Mouse (Mus musculus): ENCODE data around the gene Prss54. TPM values are rescaled to one million over a fixed set of nuclear protein-coding genes. Genes with fewer than 3 reads are reported as not detected.

Gene Prss54
- polyA plus RNA-seq, 1 experiment: 0.07 TPM

DNA sequence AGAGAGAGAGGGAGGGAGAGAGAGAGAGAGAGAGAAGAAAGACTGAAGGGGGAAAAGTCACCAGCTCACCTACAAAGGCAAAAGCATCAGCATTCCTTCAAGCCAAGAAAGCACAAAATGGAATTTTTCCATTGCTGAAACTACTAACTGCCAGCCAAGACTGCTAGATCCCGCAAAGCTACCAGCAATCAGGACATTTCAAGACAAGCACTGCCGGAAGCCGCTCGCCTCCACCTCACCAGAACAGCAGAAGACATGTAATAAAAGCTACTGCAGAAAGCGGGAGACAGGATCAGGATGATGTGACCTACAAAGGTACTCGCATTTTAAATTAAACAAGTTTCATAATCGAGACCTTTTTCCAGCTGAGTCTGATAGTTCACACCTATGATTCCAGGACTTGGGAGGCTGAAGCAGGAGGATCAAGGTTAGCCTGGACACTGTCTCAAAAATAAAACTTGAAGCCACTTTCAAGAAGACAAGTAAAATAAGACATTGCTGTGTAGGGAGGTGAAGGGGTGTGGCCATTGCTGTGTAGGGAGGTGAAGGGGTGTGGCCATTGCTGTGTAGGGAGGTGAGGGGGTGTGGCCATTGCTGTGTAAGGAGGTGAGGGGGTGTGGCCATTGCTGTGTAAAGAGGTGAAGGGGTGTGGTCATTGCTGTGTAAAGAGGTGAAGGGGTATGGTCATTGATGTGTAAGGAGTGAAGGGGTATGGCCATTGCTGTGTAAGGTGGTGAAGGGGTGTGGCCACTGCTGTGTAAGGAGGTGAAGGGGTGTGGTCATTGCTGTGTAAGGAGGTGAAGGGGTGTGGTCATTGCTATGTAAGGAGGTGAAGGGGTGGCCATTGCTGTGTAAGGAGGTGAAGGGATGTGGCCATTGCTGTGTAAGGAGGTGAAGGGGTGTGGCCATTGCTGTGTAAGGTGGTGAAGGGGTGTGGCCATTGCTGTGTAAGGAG is 17.6 kb upstream of the Prss54 start:
- Histone ChIP-seq H3K27me3 (ENCODE audit: control insufficient read depth, insufficient read depth, low read length) (no peaks in the 10 kb centered on the region), H3K4me3 (ENCODE audit: control insufficient read depth, insufficient read depth, low read length) (no peak overlapping the region), H3K27ac (ENCODE audit: control insufficient read depth, insufficient read depth, low read length) (no peak overlapping the region), H3K36me3 (ENCODE audit: control insufficient read depth, insufficient read depth, low read length) (no peaks in the 10 kb centered on the region), H3K4me1 (replicated peaks; ENCODE audit: control insufficient read depth, insufficient read depth, low read length) (no peaks in the 10 kb centered on the region)
- TF ChIP-seq CTCF (IDR thresholded peaks at IDR 0.05; ENCODE audit: borderline replicate concordance, control insufficient read depth, extremely low read depth, insufficient read depth, low read length, poor library complexity) (no peak), POLR2A (IDR thresholded peaks at IDR 0.05; ENCODE audit: control insufficient read depth, extremely low read depth, insufficient read depth, low read length, poor library complexity) (no peak)
- DNase-seq: no peak
- 94% methylated on average over 7 of the region's 7 CpGs for WGBS

DNA sequence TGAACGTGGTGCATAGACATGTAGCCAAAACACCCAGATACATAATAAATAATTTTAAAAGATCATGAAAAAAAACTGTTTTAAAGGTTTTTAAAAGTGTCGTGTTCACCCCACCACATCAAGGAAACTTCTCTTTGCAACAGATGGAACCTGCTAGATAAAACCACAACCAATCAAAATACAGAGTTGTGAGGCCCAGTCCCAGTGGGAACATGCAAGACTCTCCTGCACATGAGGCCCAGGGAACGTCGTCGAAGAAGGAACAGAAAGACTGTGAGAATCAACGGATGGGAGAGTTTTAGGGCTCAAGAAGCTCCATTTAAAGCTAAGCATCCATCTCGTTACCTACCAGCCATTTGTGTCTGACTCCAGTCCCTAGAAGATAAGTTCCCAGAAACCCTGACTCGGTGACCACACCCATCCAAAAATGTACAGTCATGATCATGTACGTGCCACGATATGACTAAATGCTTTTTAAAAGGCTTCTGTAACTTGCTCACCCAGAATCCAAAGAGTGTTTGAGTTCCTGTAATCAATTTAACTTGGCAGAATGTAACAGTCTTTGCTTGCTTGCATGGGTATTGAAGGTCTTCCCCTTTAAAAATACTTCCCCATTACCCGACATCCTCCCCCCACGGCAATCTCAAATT is 16.1 kb upstream of the Prss54 start:
- Histone ChIP-seq H3K4me1 (replicated peaks; ENCODE audit: control insufficient read depth, insufficient read depth, low read length) (no peaks in the 10 kb centered on the region), H3K36me3 (ENCODE audit: control insufficient read depth, insufficient read depth, low read length) (no peaks in the 10 kb centered on the region), H3K27me3 (ENCODE audit: control insufficient read depth, insufficient read depth, low read length) (no peaks in the 10 kb centered on the region), H3K27ac (ENCODE audit: control insufficient read depth, insufficient read depth, low read length) (no peak overlapping the region), H3K4me3 (ENCODE audit: control insufficient read depth, insufficient read depth, low read length) (no peak overlapping the region)
- TF ChIP-seq CTCF (IDR thresholded peaks at IDR 0.05; ENCODE audit: borderline replicate concordance, control insufficient read depth, extremely low read depth, insufficient read depth, low read length, poor library complexity) (no peak), POLR2A (IDR thresholded peaks at IDR 0.05; ENCODE audit: control insufficient read depth, extremely low read depth, insufficient read depth, low read length, poor library complexity) (no peak)
- DNase-seq: no peak
- 23% methylated on average over 12 of the region's 12 CpGs for WGBS

DNA sequence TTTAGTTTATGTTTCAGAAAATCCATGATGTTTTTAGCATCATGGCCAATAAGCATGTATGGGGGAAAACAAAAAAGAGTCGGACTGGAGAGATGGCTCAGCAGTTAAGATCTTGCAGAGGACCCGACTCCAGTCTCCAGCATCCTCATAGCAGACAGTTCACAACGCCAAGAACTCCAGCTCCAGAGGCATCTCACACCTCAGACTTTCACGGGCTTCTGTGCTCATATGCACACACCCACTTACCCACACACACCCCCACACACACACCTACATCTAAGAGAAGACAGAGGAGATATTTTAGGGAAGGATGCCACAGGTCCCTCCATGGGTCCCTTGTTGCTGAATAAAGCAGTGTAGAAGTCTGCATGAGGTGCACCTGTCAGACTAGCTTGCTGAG is 14.4 kb upstream of the Prss54 start:
- DNase-seq: no peak
- no peaks in the 10 kb centered on the region for H3K4me1 ChIP-seq (replicated peaks; ENCODE audit: control insufficient read depth, insufficient read depth, low read length)
- 92% methylated on average over 4 of the region's 4 CpGs for WGBS
- H3K27me3 ChIP-seq (ENCODE audit: control insufficient read depth, insufficient read depth, low read length): no peaks in the 10 kb centered on the region
- H3K27ac ChIP-seq (ENCODE audit: control insufficient read depth, insufficient read depth, low read length): no peak overlapping the region
- no peak overlapping the region for H3K4me3 ChIP-seq (ENCODE audit: control insufficient read depth, insufficient read depth, low read length)
- TF ChIP-seq CTCF (IDR thresholded peaks at IDR 0.05; ENCODE audit: borderline replicate concordance, control insufficient read depth, extremely low read depth, insufficient read depth, low read length, poor library complexity) (no peak), POLR2A (IDR thresholded peaks at IDR 0.05; ENCODE audit: control insufficient read depth, extremely low read depth, insufficient read depth, low read length, poor library complexity) (no peak)
- no peaks in the 10 kb centered on the region for H3K36me3 ChIP-seq (ENCODE audit: control insufficient read depth, insufficient read depth, low read length)

DNA sequence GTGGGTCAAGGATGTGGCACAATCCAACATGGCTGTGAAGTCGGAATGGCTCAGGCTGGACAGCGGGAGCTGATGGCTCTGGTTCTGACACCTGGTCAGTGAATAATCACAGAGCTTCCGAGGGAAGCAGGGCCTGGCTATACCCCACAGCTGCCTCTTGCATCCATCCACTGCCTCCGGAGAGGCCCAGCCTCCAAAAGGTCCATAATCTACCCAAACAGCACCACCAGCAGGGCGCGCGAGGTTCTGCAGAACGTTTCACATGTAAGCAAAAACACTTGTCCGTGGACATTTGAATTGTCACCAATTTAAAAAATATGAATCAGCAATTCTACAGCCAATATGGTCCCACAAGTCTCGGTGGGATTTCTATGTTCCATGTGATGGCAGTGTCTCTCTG is 13.1 kb upstream of the Prss54 start:
- H3K27me3 ChIP-seq (ENCODE audit: control insufficient read depth, insufficient read depth, low read length): no peaks in the 10 kb centered on the region
- TF ChIP-seq POLR2A (IDR thresholded peaks at IDR 0.05; ENCODE audit: control insufficient read depth, extremely low read depth, insufficient read depth, low read length, poor library complexity) (no peak), CTCF (IDR thresholded peaks at IDR 0.05; ENCODE audit: borderline replicate concordance, control insufficient read depth, extremely low read depth, insufficient read depth, low read length, poor library complexity) (no peak)
- no peak overlapping the region for H3K4me3 ChIP-seq (ENCODE audit: control insufficient read depth, insufficient read depth, low read length)
- DNase-seq: no peak
- 84% methylated on average over 10 of the region's 10 CpGs for WGBS
- H3K4me1 ChIP-seq (replicated peaks; ENCODE audit: control insufficient read depth, insufficient read depth, low read length): no peaks in the 10 kb centered on the region
- no peaks in the 10 kb centered on the region for H3K36me3 ChIP-seq (ENCODE audit: control insufficient read depth, insufficient read depth, low read length)
- H3K27ac ChIP-seq (ENCODE audit: control insufficient read depth, insufficient read depth, low read length): no peak overlapping the region

DNA sequence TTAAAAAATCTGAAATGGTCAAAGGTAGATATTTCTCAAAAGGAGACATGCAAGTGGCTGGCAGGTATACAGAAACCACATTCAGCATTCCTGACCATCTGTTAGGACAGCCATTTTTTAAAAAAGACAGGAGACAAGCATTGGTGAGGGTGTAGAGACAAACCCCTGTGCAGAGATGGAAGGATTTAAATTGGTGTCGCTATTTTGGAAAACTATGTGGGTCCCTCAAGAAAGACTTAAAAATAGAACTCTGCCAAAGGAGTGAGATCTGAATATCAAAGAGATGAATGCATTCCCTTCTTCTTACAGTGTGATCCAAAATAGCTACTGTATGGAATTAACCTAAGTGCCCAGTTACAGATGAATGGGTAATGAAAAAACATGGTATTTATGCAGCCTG is 11.2 kb upstream of the Prss54 start:
- no peak overlapping the region for H3K27ac ChIP-seq (ENCODE audit: control insufficient read depth, insufficient read depth, low read length)
- H3K4me1 ChIP-seq (replicated peaks; ENCODE audit: control insufficient read depth, insufficient read depth, low read length): no peaks in the 10 kb centered on the region
- H3K27me3 ChIP-seq (ENCODE audit: control insufficient read depth, insufficient read depth, low read length): no peaks in the 10 kb centered on the region
- H3K4me3 ChIP-seq (ENCODE audit: control insufficient read depth, insufficient read depth, low read length): no peak overlapping the region
- TF ChIP-seq CTCF (IDR thresholded peaks at IDR 0.05; ENCODE audit: borderline replicate concordance, control insufficient read depth, extremely low read depth, insufficient read depth, low read length, poor library complexity) (no peak), POLR2A (IDR thresholded peaks at IDR 0.05; ENCODE audit: control insufficient read depth, extremely low read depth, insufficient read depth, low read length, poor library complexity) (no peak)
- DNase-seq: no peak
- no peaks in the 10 kb centered on the region for H3K36me3 ChIP-seq (ENCODE audit: control insufficient read depth, insufficient read depth, low read length)
- WGBS: 90% methylated on average over 1 of the region's 1 CpGs

DNA sequence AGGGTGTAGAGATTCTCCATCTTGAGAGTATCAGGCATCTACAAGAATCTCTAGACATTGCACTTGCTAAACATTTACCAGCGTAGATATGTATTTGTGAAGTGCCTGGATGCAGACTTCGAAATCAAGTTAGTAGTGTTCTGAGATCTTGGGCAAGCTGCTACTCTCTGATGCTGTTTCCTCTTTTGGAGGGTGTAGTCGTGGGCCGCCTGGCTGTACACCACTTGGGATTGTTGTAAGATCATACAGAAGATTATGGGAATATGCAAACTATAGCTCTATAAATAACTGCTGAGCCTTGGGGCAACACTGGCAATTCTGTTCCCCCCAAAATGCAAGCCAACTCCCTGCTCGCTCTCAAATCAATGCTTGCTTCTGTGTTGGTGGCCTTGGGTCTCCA is 3.0 kb downstream of the Prss54 start:
- no peaks in the 10 kb centered on the region for H3K36me3 ChIP-seq (ENCODE audit: control insufficient read depth, insufficient read depth, low read length)
- no peak overlapping the region for H3K27ac ChIP-seq (ENCODE audit: control insufficient read depth, insufficient read depth, low read length)
- no peak for TF ChIP-seq POLR2A (IDR thresholded peaks at IDR 0.05; ENCODE audit: control insufficient read depth, extremely low read depth, insufficient read depth, low read length, poor library complexity)
- no peak for TF ChIP-seq CTCF (IDR thresholded peaks at IDR 0.05; ENCODE audit: borderline replicate concordance, control insufficient read depth, extremely low read depth, insufficient read depth, low read length, poor library complexity)
- no peaks in the 10 kb centered on the region for H3K4me1 ChIP-seq (replicated peaks; ENCODE audit: control insufficient read depth, insufficient read depth, low read length)
- no peak overlapping the region for H3K4me3 ChIP-seq (ENCODE audit: control insufficient read depth, insufficient read depth, low read length)
- no peaks in the 10 kb centered on the region for H3K27me3 ChIP-seq (ENCODE audit: control insufficient read depth, insufficient read depth, low read length)
- no peak for DNase-seq
- 81% methylated on average over 5 of the region's 5 CpGs for WGBS
